In the genomic region with DNA sequence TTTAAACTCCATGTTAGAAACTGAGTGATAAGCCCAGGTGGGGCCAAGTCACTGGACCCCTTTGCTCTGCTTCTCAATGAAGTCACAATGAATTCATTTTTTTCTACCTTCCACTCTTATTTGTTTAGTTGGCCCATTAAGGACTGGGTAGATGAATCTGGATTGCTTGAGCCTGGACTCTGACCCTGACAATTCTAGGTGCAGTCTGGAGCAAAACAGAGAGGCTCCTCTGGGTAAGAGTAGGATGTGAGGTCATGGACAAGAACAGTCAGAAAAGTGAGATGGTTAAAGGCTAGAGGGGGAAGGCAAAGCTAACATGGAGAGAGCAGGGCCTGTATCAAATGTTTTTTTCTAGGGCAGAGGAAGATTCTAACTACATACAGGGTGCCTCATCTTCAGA, we compare ENCODE assay signal across 33 mouse cellular contexts. TPM values are rescaled to one million over a fixed set of nuclear protein-coding genes. Genes with fewer than 3 reads are reported as not detected.
DNase-seq lines count a peak whose midpoint lies in the region; ATAC-seq and TF ChIP-seq lines count a peak whose summit lies in the region.
"Had no signal": no experiment of that assay in that cellular context is flagged by ENCODE, and none has a peak within 500 bp of the region (broad histone marks: within the 10 kb centered on the region; RNA-seq: fewer than 3 reads in every experiment).

No protein-coding gene starts in this region.

- TF ChIP-seq POLR2A in lung, adult 2 months (IDR thresholded peaks at IDR 0.05; ENCODE audit: borderline replicate concordance, extremely low read depth, low read depth, low read length), result no peak

- no peaks in the 10 kb centered on the region for H3K27me3 ChIP-seq in intestine, embryonic 15.5 days (replicated peaks)
- no peaks in the 10 kb centered on the region for H3K27me3 ChIP-seq in stomach, embryonic 16.5 days (ENCODE audit: control insufficient read depth, insufficient read depth, low read length)
- H3K27me3 ChIP-seq: embryonic facial prominence, embryonic 15.5 days; heart, embryonic 13.5 days; hindbrain, embryonic 13.5 days had no signal

- H3K9me3 ChIP-seq in intestine, embryonic 15.5 days, result no peaks in the 10 kb centered on the region
- no peaks in the 10 kb centered on the region for H3K9me3 ChIP-seq in stomach, embryonic 16.5 days (replicated peaks; ENCODE audit: control insufficient read depth, low read length)
- H3K9me3 ChIP-seq: embryonic facial prominence, embryonic 15.5 days; heart, embryonic 13.5 days; hindbrain, embryonic 13.5 days had no signal

- no peak for TF ChIP-seq CTCF in gastrocnemius, adult 2 months (IDR thresholded peaks at IDR 0.05)
- TF ChIP-seq CTCF in lung, adult 2 months (IDR thresholded peaks at IDR 0.05; ENCODE audit: insufficient read depth, low read length), result no peak

- no peak for DNase-seq in gastrocnemius, adult 2 months
- no peak for DNase-seq in gastrocnemius, postnatal 25 days
- no peak for DNase-seq in lung, adult 2 months
- DNase-seq in lung, adult 18-20 months, result no peak
- no peak for DNase-seq in adrenal gland, postnatal 36 days
- no peak for DNase-seq in natural killer cell, adult 2 months (ENCODE audit: low spot score in 2 of 2)
- DNase-seq: adrenal gland, postnatal 10 days; cerebellum, adult 11 months; cerebellum, adult 9-11 months; heart, postnatal 14 days; kidney, adult 18-20 months; midbrain, embryonic 14.5 days; right cerebral cortex, adult 18-20 months; right cerebral cortex, postnatal 4 days; thymus, postnatal 14 days had no signal

- no peaks in the 10 kb centered on the region for H3K36me3 ChIP-seq in intestine, embryonic 15.5 days
- no peaks in the 10 kb centered on the region for H3K36me3 ChIP-seq in stomach, embryonic 16.5 days (ENCODE audit: control insufficient read depth, insufficient read depth, low read length)
- H3K36me3 ChIP-seq: embryonic facial prominence, embryonic 15.5 days; heart, embryonic 13.5 days; hindbrain, embryonic 13.5 days had no signal

- no peak overlapping the region for H3K9ac ChIP-seq in intestine, embryonic 15.5 days
- H3K9ac ChIP-seq in stomach, embryonic 16.5 days (ENCODE audit: low read length), result no peak overlapping the region
- H3K9ac ChIP-seq: embryonic facial prominence, embryonic 15.5 days; heart, embryonic 13.5 days; hindbrain, embryonic 13.5 days had no signal

- no peak overlapping the region for H3K4me2 ChIP-seq in intestine, embryonic 15.5 days (replicated peaks)
- no peak overlapping the region for H3K4me2 ChIP-seq in stomach, embryonic 16.5 days (ENCODE audit: low read depth, low read length)
- H3K4me2 ChIP-seq: embryonic facial prominence, embryonic 15.5 days; heart, embryonic 13.5 days; hindbrain, embryonic 13.5 days had no signal

- H3K4me3 ChIP-seq in gastrocnemius, adult 2 months, result peak overlapping the region; percentile 67
- H3K4me3 ChIP-seq in lung, adult 2 months (replicated peaks; ENCODE audit: extremely low read depth, low read depth, low read length), result peak overlapping the region; percentile 5
- H3K4me3 ChIP-seq in intestine, embryonic 15.5 days (replicated peaks), result no peak overlapping the region
- no peak overlapping the region for H3K4me3 ChIP-seq in stomach, embryonic 16.5 days (replicated peaks; ENCODE audit: low read length)
- H3K4me3 ChIP-seq: embryonic facial prominence, embryonic 15.5 days; heart, embryonic 13.5 days; hindbrain, embryonic 13.5 days; left cerebral cortex, adult 2 months had no signal

- intact Hi-C loops in gastrocnemius, adult 2 months (cut with DNase I), result no loop called here

- H3K27ac ChIP-seq in gastrocnemius, adult 2 months, result peak overlapping the region; percentile 88
- H3K27ac ChIP-seq in intestine, embryonic 15.5 days, result no peak overlapping the region
- H3K27ac ChIP-seq in stomach, embryonic 16.5 days (ENCODE audit: low read length), result peak overlapping the region; percentile 46; the same call in 1 of the 2 replicates
- H3K27ac ChIP-seq: embryonic facial prominence, embryonic 15.5 days; heart, embryonic 13.5 days; hindbrain, embryonic 13.5 days; kidney, postnatal 0 days; left cerebral cortex, adult 2 months had no signal

- peaks cover 5% of the 10 kb centered on the region for H3K4me1 ChIP-seq in lung, adult 2 months (ENCODE audit: control insufficient read depth, insufficient read depth, low read length)
- 0 out of 2 replicates have a peak, but pooled peaks cover 2% of the 10 kb centered on the region for H3K4me1 ChIP-seq in intestine, embryonic 15.5 days (replicated peaks)
- 0 out of 2 replicates have a peak, but pooled peaks cover 3% of the 10 kb centered on the region for H3K4me1 ChIP-seq in stomach, embryonic 16.5 days (ENCODE audit: control insufficient read depth, insufficient read depth, low read length)
- H3K4me1 ChIP-seq: embryonic facial prominence, embryonic 15.5 days; hindbrain, embryonic 13.5 days had no signal

- ATAC-seq in intestine, embryonic 15.5 days, result peak; percentile 52; the same call in 1 of the 2 replicates
- ATAC-seq in stomach, embryonic 16.5 days (ENCODE audit: insufficient read depth, low FRiP score), result no peak
- ATAC-seq: forebrain, embryonic 14.5 days had no signal

RNA-seq across cellular contexts. Expression of a gene that starts 31.5 kb away (rescaled TPM):
- 1 to 10 TPM in 1 of 2 experiments, under 1 TPM in 1; 0.66 to 1.3 TPM for total RNA-seq in gastrocnemius, adult 2 months (2021)
- under 1 TPM; 0.33 to 0.88 TPM for total RNA-seq in gastrocnemius, postnatal 25 days (2021)
- polyA plus RNA-seq in lung, adult 2 months (2012; rRNA removed), result 15.4 and 18.5 TPM in 2 replicates
- 21.8 and 23.7 TPM in 2 replicates for polyA plus RNA-seq in intestine, embryonic 15.5 days (2015; fragmentation: Nextera tagmentation; extraction: Ambion mirVana)
- polyA plus RNA-seq in stomach, embryonic 16.5 days (2015; fragmentation: Nextera tagmentation; extraction: Ambion mirVana), result 6.0 and 7.8 TPM in 2 replicates
- 1 to 10 TPM; 1.4 to 3.9 TPM for total RNA-seq in adrenal gland, postnatal 36 days (2021)
- total RNA-seq: common myeloid progenitor, adult 5-6 weeks; granulocyte monocyte progenitor cell, adult 5-6 weeks; layer of hippocampus, postnatal 10 days; left cerebral cortex, adult 2 months; left cerebral cortex, postnatal 36 days; megakaryocyte-erythroid progenitor cell, adult 5-6 weeks had no signal
- polyA plus RNA-seq: embryonic facial prominence, embryonic 15.5 days; forebrain, embryonic 14.5 days; frontal cortex, adult 2 months; hindbrain, embryonic 13.5 days; kidney, postnatal 0 days; limb, embryonic 14.5 days; midbrain, embryonic 14.5 days; neural tube, embryonic 14.5 days had no signal

RNA-seq across cellular contexts. Expression of a gene that starts 31.6 kb away (rescaled TPM):
- total RNA-seq in gastrocnemius, adult 2 months (2021), result not detected
- total RNA-seq in gastrocnemius, postnatal 25 days (2021), result not detected
- polyA plus RNA-seq in lung, adult 2 months (2012; rRNA removed), result not detected in 2 replicates
- 33.2 and 37.9 TPM in 2 replicates for polyA plus RNA-seq in intestine, embryonic 15.5 days (2015; fragmentation: Nextera tagmentation; extraction: Ambion mirVana)
- polyA plus RNA-seq in stomach, embryonic 16.5 days (2015; fragmentation: Nextera tagmentation; extraction: Ambion mirVana), result 3.7 and 4.2 TPM in 2 replicates
- not detected for total RNA-seq in adrenal gland, postnatal 36 days (2021)
- total RNA-seq: adrenal gland, postnatal 10 days; common myeloid progenitor, adult 5-6 weeks; gastrocnemius, adult 8-10 months; granulocyte monocyte progenitor cell, adult 5-6 weeks; heart, postnatal 14 days; layer of hippocampus, postnatal 10 days; left cerebral cortex, adult 2 months; left cerebral cortex, postnatal 36 days; megakaryocyte-erythroid progenitor cell, adult 5-6 weeks had no signal
- polyA plus RNA-seq: embryonic facial prominence, embryonic 15.5 days; forebrain, embryonic 14.5 days; frontal cortex, adult 2 months; heart, embryonic 13.5 days; hindbrain, embryonic 13.5 days; kidney, postnatal 0 days; midbrain, embryonic 14.5 days; neural tube, embryonic 14.5 days had no signal

RNA-seq across cellular contexts. Expression of a gene that starts 56.4 kb away (rescaled TPM):
- total RNA-seq in gastrocnemius, adult 2 months (2021), result not detected
- not detected for total RNA-seq in gastrocnemius, postnatal 25 days (2021)
- 1.8 and 2.3 TPM in 2 replicates for polyA plus RNA-seq in lung, adult 2 months (2012; rRNA removed)
- polyA plus RNA-seq in intestine, embryonic 15.5 days (2015; fragmentation: Nextera tagmentation; extraction: Ambion mirVana), result 0.21 and 0.28 TPM in 2 replicates
- polyA plus RNA-seq in stomach, embryonic 16.5 days (2015; fragmentation: Nextera tagmentation; extraction: Ambion mirVana), result not detected in 2 replicates
- total RNA-seq in adrenal gland, postnatal 36 days (2021), result not detected
- total RNA-seq: adrenal gland, postnatal 10 days; common myeloid progenitor, adult 5-6 weeks; gastrocnemius, adult 8-10 months; granulocyte monocyte progenitor cell, adult 5-6 weeks; heart, postnatal 14 days; layer of hippocampus, postnatal 10 days; left cerebral cortex, adult 2 months; megakaryocyte-erythroid progenitor cell, adult 5-6 weeks had no signal
- polyA plus RNA-seq: embryonic facial prominence, embryonic 15.5 days; forebrain, embryonic 14.5 days; heart, embryonic 13.5 days; hindbrain, embryonic 13.5 days; kidney, postnatal 0 days; limb, embryonic 14.5 days; liver, embryonic 16.5 days; midbrain, embryonic 14.5 days; neural tube, embryonic 14.5 days had no signal

Comparison
In these comparisons a context has a peak if more than half of its experiments do, and no peak if none do; other contexts are left out.
1. H3K4me3 ChIP-seq: peak in gastrocnemius, adult 2 months (single experiment) and lung, adult 2 months (single experiment); none in intestine, embryonic 15.5 days (single experiment) and stomach, embryonic 16.5 days (single experiment).